Mouse (Mus musculus): ENCODE results near the gene Foxs1. TPM values are rescaled to one million over a fixed set of nuclear protein-coding genes. Genes with fewer than 3 reads are reported as not detected.

Foxs1 gene
- total and polyA plus RNA-seq, 2 experiments: 1.1 TPM; not detected in 1

DNA sequence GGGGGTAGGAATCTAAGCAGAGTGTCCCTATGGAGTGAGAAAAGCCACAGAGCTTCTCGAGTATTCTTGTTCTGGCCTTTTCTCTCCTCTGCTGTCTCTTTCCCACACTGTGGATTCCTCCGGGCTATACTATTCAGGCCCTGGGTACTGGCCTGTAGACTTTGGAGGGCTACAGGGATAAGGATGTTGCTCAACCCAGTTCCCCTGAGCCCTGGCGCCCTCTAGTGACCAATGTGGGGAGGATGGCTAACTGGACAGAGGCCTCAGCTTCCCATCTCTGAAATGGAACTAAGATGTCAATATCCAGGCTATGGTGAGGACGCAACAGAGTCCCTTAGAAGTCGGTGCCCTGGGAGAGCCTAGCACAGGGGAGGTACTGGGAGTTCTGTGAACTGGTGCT is 606 bp upstream of the Foxs1 start:
- H3K9ac ChIP-seq (ENCODE audit: low read depth, low read length): no peak overlapping the region
- H3K4me3 ChIP-seq (ENCODE audit: insufficient read depth, low read depth, low read length): no peak overlapping the region
- 23% methylated on average over 5 of the region's 5 CpGs for WGBS
- peak; percentile 9 for DNase-seq (ENCODE audit: extremely low read depth, low read depth, low spot score)
- H3K27me3 ChIP-seq (ENCODE audit: control insufficient read depth, insufficient read depth, low read length): no peaks in the 10 kb centered on the region
- H3K36me3 ChIP-seq (ENCODE audit: control insufficient read depth, insufficient read depth, low read length): no peaks in the 10 kb centered on the region
- TF ChIP-seq POLR2A (IDR thresholded peaks at IDR 0.05; ENCODE audit: extremely low read depth, insufficient read depth, low read length) (no peak), CTCF (IDR thresholded peaks at IDR 0.05; ENCODE audit: low read depth, low read length) (peak; percentile 89)
- H3K4me1 ChIP-seq (ENCODE audit: control insufficient read depth, insufficient read depth, low read length): no peaks in the 10 kb centered on the region
- H3K27ac ChIP-seq (replicated peaks; ENCODE audit: insufficient read depth, low read depth, low read length): no peak overlapping the region
- no peaks in the 10 kb centered on the region for H3K79me2 ChIP-seq (ENCODE audit: control insufficient read depth, insufficient read depth, low read length)

DNA sequence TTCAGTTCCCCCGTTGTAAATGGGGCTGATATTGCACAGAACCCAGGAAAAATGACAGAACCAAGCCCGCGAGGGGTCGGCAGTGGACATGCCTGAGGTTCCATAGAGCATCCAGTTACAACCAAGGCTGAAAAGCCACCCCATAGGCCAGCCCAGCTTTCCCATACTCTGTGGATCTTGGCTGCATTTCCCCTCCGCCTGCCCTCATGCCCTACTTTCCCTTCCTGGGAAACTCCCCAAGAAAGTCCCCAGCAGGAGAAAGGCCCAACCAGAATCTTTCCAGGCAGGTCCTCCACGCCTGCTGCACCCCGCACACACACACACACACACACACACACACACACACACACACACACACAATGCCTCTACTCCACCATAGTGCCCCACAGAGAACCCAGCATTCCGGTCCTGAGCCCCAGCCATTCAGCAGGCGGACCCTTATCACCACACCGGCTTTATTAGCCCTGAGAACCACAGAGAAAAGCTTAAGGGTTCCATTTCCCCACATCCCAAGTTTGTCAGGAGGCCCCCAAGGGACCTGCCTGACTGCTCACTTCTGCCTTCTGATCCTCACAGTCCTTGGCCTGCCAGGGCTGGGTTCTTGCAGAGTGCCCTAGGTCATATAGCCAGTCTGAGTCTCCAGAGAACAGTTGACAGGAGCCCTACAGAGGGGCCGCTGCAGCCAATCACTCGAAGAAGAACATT is 1.4 kb downstream of the Foxs1 start:
- Histone ChIP-seq H3K27ac (replicated peaks; ENCODE audit: insufficient read depth, low read depth, low read length) (no peak overlapping the region), H3K79me2 (ENCODE audit: control insufficient read depth, insufficient read depth, low read length) (no peaks in the 10 kb centered on the region), H3K36me3 (ENCODE audit: control insufficient read depth, insufficient read depth, low read length) (no peaks in the 10 kb centered on the region), H3K9ac (ENCODE audit: low read depth, low read length) (no peak overlapping the region; the same call in 1 of the 2 replicates), H3K4me3 (ENCODE audit: insufficient read depth, low read depth, low read length) (no peak overlapping the region; the same call in 1 of the 2 replicates), H3K27me3 (ENCODE audit: control insufficient read depth, insufficient read depth, low read length) (no peaks in the 10 kb centered on the region), H3K4me1 (ENCODE audit: control insufficient read depth, insufficient read depth, low read length) (no peaks in the 10 kb centered on the region)
- DNase-seq (ENCODE audit: extremely low read depth, low read depth, low spot score): peak; percentile 6
- WGBS: 61% methylated on average over 12 of the region's 12 CpGs
- no peak for TF ChIP-seq CTCF (IDR thresholded peaks at IDR 0.05; ENCODE audit: low read depth, low read length)
- no peak for TF ChIP-seq POLR2A (IDR thresholded peaks at IDR 0.05; ENCODE audit: extremely low read depth, insufficient read depth, low read length)

DNA sequence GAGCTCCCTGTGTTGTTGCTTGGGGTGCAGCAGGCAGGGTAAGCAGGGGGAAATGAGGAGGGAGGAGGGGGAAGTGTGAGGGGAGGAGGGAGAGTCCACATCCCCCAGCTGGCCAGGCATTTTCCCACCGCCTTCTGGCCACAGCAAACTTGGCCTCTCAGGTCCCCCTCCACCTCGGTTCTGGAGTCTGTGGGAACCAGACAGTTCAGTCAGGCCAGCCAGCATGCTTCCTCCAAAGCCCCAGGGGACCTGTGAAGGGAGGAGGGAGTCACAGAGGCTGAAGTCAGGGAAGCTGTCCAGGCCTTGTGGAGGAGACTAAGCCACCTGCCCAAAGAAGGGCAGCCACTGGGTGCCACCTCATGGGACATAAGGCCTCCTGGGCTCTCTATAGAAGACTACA is 2.7 kb downstream of the Foxs1 start:
- Histone ChIP-seq H3K27ac (replicated peaks; ENCODE audit: insufficient read depth, low read depth, low read length) (peak overlapping the region; percentile 35; the same call in 1 of the 2 replicates), H3K4me1 (ENCODE audit: control insufficient read depth, insufficient read depth, low read length) (peaks cover 3% of the 10 kb centered on the region; the same call in 1 of the 2 replicates), H3K79me2 (ENCODE audit: control insufficient read depth, insufficient read depth, low read length) (no peaks in the 10 kb centered on the region), H3K27me3 (ENCODE audit: control insufficient read depth, insufficient read depth, low read length) (no peaks in the 10 kb centered on the region), H3K36me3 (ENCODE audit: control insufficient read depth, insufficient read depth, low read length) (no peaks in the 10 kb centered on the region), H3K9ac (ENCODE audit: low read depth, low read length) (no peak overlapping the region), H3K4me3 (ENCODE audit: insufficient read depth, low read depth, low read length) (no peak overlapping the region; the same call in 1 of the 2 replicates)
- WGBS: 54% methylated on average over 2 of the region's 2 CpGs
- TF ChIP-seq POLR2A (IDR thresholded peaks at IDR 0.05; ENCODE audit: extremely low read depth, insufficient read depth, low read length): no peak
- no peak for TF ChIP-seq CTCF (IDR thresholded peaks at IDR 0.05; ENCODE audit: low read depth, low read length)
- DNase-seq (ENCODE audit: extremely low read depth, low read depth, low spot score): no peak

DNA sequence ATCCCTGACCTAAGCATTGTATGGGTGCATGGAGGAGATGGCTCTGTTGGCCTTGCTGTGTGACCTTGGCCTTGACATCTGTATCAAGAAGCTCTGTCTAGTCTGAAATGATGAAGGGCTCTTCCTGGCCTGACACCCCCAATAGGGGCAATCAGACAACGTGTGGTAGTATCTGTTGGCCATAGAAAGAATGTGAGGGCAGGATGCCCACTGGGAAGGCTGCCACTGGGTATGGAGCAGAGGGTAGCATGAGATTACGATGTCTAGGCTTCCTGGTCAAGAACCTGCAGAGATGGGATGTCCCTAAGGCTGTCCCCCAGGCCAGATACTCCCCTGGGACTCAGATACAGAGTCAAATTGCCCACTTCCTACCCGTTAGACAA is 4.0 kb downstream of the Foxs1 start:
- Histone ChIP-seq H3K27me3 (ENCODE audit: control insufficient read depth, insufficient read depth, low read length) (no peaks in the 10 kb centered on the region), H3K4me3 (ENCODE audit: insufficient read depth, low read depth, low read length) (no peak overlapping the region), H3K36me3 (ENCODE audit: control insufficient read depth, insufficient read depth, low read length) (no peaks in the 10 kb centered on the region), H3K4me1 (ENCODE audit: control insufficient read depth, insufficient read depth, low read length) (peaks cover 3% of the 10 kb centered on the region; the same call in 1 of the 2 replicates), H3K27ac (replicated peaks; ENCODE audit: insufficient read depth, low read depth, low read length) (peak overlapping the region; percentile 2), H3K79me2 (ENCODE audit: control insufficient read depth, insufficient read depth, low read length) (no peaks in the 10 kb centered on the region), H3K9ac (ENCODE audit: low read depth, low read length) (no peak overlapping the region)
- WGBS: 62% methylated on average over 3 of the region's 3 CpGs
- no peak for DNase-seq (ENCODE audit: extremely low read depth, low read depth, low spot score)
- TF ChIP-seq CTCF (IDR thresholded peaks at IDR 0.05; ENCODE audit: low read depth, low read length): no peak
- TF ChIP-seq POLR2A (IDR thresholded peaks at IDR 0.05; ENCODE audit: extremely low read depth, insufficient read depth, low read length): no peak

DNA sequence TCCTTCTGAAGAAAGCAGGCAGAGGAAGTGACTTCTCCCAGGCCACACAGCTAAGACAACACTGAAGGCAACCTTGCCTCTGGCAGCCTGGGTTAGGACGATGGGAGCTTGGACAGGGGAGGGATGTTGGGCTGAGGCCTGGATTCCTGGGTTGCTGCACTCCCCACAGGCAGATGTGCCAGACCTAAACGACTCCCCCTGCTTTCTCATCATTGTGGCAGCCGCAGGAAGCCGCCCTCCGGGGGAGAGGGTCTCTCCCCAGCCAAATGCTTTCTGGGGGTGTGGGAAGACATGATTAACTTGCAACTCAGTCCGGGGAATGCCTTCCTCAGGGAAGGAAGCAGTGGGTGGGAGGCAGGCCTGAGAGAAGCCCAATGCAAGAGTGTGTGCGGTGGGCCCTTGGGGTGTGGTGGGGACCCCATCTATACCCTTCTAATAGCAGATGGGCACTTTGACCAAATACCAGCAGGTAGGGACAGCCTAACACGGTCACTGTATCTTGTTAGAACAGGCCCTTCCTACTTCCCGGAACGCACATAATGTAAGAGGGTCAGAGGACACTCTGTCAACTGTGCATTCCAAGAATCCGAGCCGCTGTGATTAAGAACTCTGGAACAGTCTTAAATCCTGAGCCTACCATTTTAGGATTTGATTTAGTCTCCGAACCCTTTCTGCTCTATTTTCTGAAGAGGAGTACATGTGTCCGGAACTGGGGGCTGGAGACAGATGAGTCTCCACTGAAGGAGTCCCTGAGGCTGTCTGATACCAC is 4.6 kb downstream of the Foxs1 start:
- peaks cover 3% of the 10 kb centered on the region; the same call in 1 of the 2 replicates for H3K4me1 ChIP-seq (ENCODE audit: control insufficient read depth, insufficient read depth, low read length)
- H3K4me3 ChIP-seq (ENCODE audit: insufficient read depth, low read depth, low read length): no peak overlapping the region
- no peaks in the 10 kb centered on the region for H3K27me3 ChIP-seq (ENCODE audit: control insufficient read depth, insufficient read depth, low read length)
- no peak overlapping the region for H3K9ac ChIP-seq (ENCODE audit: low read depth, low read length)
- peak; percentile 7 for DNase-seq (ENCODE audit: extremely low read depth, low read depth, low spot score)
- no peaks in the 10 kb centered on the region for H3K36me3 ChIP-seq (ENCODE audit: control insufficient read depth, insufficient read depth, low read length)
- H3K27ac ChIP-seq (replicated peaks; ENCODE audit: insufficient read depth, low read depth, low read length): peak overlapping the region; percentile 45
- no peaks in the 10 kb centered on the region for H3K79me2 ChIP-seq (ENCODE audit: control insufficient read depth, insufficient read depth, low read length)
- 62% methylated on average over 14 of the region's 14 CpGs for WGBS
- no peak for TF ChIP-seq CTCF (IDR thresholded peaks at IDR 0.05; ENCODE audit: low read depth, low read length)
- no peak for TF ChIP-seq POLR2A (IDR thresholded peaks at IDR 0.05; ENCODE audit: extremely low read depth, insufficient read depth, low read length)

Measured in liver, adult 2 months (tissue).